Mouse (Mus musculus) lung, embryonic 16.5 days (tissue): ENCODE data around the gene Fbxo28. TPM values are rescaled to one million over a fixed set of nuclear protein-coding genes. Genes with fewer than 3 reads are reported as not detected.

ENCODE experiments used
- ATAC-seq: fragments of 200-750 bp; cut with Nextera tagmentation; 2 replicates; pipeline ENCODE4 v1.8.0; 2017; ENCODE audit warnings: low read depth, mild to moderate bottlenecking, moderate library complexity
- H3K27ac ChIP-seq: fragments of 300-500 bp; sonication (generic); 2 replicates; pipeline ENCODE4 v1.5.1; 2014; ENCODE audit warnings: mild to moderate bottlenecking, control low read depth, low read length
- H3K27me3 ChIP-seq: fragments of 300-500 bp; sonication (generic); 2 replicates; pipeline ENCODE4 v1.6.1; 2014; ENCODE audit warnings: low read depth, low read length, mixed read lengths; ENCODE audit not compliant: control insufficient read depth, insufficient read depth
- H3K36me3 ChIP-seq: fragments of 300-500 bp; sonication (generic); 2 replicates; pipeline ENCODE4 v1.6.1; 2014; ENCODE audit warnings: low read length; ENCODE audit not compliant: control insufficient read depth, insufficient read depth
- H3K4me1 ChIP-seq: fragments of 300-500 bp; sonication (generic); replicated peaks from 2 replicates; pipeline ENCODE4 v1.6.1; 2014; ENCODE audit warnings: low read length, mixed read lengths; ENCODE audit not compliant: control insufficient read depth, insufficient read depth
- H3K4me2 ChIP-seq: fragments of 300-500 bp; sonication (generic); 2 replicates; pipeline ENCODE4 v1.6.1; 2014; ENCODE audit warnings: low read depth, low read length, control low read depth
- H3K4me3 ChIP-seq: fragments of 300-500 bp; sonication (generic); 2 replicates; pipeline ENCODE4 v1.5.1; 2014; ENCODE audit warnings: mild to moderate bottlenecking, low read length, control low read depth
- H3K9ac ChIP-seq: fragments of 300-500 bp; sonication (generic); 2 replicates; pipeline ENCODE4 v1.6.1; 2014; ENCODE audit warnings: low read length, control low read depth
- H3K9me3 ChIP-seq: fragments of 300-500 bp; sonication (generic); 2 replicates; pipeline ENCODE4 v1.6.1; 2016; ENCODE audit warnings: low read length; ENCODE audit not compliant: control insufficient read depth
- WGBS: fragments of 180-500 bp; shearing (Covaris S2); extraction: QIAGEN DNeasy Blood & Tissue Kit; methylation state at CpG from one replicate; pipeline ENCODE4 v1.1.7; 2014; 5-methylcytosine and 5-hydroxymethylcytosine counted together
- polyA plus RNA-seq: library from polyadenylated mRNA; unstranded; fragments of >200 nt; fragmentation: Nextera tagmentation; extraction: Ambion mirVana; gene quantifications from 2 replicates; pipeline ENCODE4 v1.2.1, GENCODE M21; 2015

The Fbxo28 gene
- polyA plus RNA-seq, 1 experiment from 2014 or later: 19.9 TPM

DNA sequence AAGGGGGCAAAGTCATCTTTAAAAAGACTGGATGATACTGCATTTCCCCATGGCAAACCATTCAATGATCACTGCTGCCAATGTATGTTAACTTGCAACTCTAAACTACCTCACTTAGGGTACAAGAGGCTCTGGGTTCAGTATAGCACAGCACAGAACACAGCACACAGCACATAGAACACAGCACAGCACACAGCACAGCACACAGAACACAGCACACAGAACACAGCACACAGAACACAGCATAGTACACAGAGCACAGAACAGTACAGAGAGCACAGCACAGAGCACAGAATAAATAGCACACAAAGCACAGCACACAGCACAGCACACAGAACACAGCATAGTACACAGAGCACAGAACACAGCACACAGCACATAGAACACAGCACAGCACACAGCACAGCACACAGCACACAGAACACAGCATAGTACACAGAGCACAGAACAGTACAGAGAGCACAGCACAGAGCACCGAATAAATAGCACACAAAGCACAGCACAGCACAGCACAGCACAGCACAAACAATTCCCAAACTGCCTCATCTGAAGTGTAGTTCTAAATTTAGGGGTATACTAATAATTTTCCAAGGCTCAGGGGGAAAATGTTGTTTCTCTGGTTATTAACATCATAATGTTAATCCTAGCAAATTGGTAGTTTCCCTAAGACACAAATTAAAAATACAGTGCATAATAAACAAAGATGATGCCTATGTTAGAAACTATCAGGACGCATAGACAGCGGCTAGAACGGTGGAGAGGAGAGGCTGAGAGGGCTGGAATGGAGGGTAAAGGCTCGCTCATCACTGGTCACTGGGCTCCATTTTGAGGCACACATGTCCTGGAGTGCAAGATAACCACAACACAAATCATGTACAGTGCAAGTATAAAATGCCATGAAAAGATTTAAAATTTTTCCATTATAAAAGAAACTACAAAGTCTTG is 9.1 kb downstream of the Fbxo28 start:
- 91% methylated on average over 5 of the region's 5 CpGs for WGBS
- no peaks in the 10 kb centered on the region for H3K27me3 ChIP-seq
- no peak overlapping the region for H3K4me2 ChIP-seq
- no peaks in the 10 kb centered on the region for H3K9me3 ChIP-seq
- no peak overlapping the region for H3K4me3 ChIP-seq
- ATAC-seq: no peak
- H3K4me1 ChIP-seq: no peaks in the 10 kb centered on the region
- no peak overlapping the region for H3K27ac ChIP-seq
- no peak overlapping the region for H3K9ac ChIP-seq
- peaks cover 2% of the 10 kb centered on the region; the same call in 1 of the 2 replicates for H3K36me3 ChIP-seq

DNA sequence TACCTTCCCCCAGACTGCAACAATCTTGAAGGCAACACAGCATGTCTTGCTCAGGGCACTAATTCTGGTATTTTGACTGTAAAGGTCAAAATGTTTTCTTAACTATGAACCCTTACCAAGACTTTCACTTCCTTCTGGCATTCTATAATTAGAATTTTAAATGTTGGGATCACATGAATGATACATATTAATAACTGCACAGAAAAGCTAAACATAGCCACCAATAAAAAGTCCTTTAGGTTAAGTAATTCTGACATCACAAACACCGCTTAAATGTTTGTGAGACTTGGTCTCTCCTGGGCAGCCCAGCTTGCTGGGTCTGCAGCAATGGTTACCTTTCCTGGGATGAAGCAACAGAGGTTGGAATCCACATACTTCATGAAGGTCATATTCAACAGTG is 15.5 kb downstream of the Fbxo28 start:
- no peaks in the 10 kb centered on the region for H3K9me3 ChIP-seq
- 100% methylated on average over 1 of the region's 1 CpGs for WGBS

DNA sequence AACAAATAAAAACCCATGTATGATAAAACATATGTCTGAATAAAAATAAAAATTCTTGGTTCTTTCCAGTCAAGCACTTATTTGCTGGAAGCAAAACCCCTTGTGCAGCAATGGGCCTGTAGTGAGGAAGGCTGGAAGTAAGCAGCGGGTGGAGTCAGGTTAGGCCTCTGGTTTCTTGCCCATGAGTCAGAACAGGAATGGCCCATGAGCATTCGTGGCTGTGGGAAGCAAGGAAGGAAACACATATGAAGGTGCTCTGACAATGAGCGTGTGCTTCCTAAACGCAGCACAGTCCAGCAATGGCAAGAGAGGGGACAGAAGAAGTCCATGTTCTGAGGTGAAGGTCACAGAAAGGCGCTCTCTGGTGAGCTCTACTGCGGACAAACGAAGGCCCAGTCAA is 16.9 kb downstream of the Fbxo28 start:
- Histone ChIP-seq H3K9ac (no peak overlapping the region), H3K27me3 (no peaks in the 10 kb centered on the region), H3K36me3 (peaks cover 47% of the 10 kb centered on the region), H3K9me3 (no peaks in the 10 kb centered on the region), H3K4me3 (no peak overlapping the region), H3K27ac (no peak overlapping the region), H3K4me1 (no peaks in the 10 kb centered on the region), H3K4me2 (no peak overlapping the region)
- ATAC-seq: no peak
- WGBS: 95% methylated on average over 7 of the region's 7 CpGs

More for the DNA sequence above, 15.5 kb downstream of the Fbxo28 start:
- H3K4me3 ChIP-seq: no peak overlapping the region
- no peak overlapping the region for H3K27ac ChIP-seq
- no peak overlapping the region for H3K9ac ChIP-seq
- no peaks in the 10 kb centered on the region for H3K4me1 ChIP-seq
- no peaks in the 10 kb centered on the region for H3K27me3 ChIP-seq
- peaks cover 46% of the 10 kb centered on the region for H3K36me3 ChIP-seq
- H3K4me2 ChIP-seq: no peak overlapping the region
- ATAC-seq: no peak

DNA sequence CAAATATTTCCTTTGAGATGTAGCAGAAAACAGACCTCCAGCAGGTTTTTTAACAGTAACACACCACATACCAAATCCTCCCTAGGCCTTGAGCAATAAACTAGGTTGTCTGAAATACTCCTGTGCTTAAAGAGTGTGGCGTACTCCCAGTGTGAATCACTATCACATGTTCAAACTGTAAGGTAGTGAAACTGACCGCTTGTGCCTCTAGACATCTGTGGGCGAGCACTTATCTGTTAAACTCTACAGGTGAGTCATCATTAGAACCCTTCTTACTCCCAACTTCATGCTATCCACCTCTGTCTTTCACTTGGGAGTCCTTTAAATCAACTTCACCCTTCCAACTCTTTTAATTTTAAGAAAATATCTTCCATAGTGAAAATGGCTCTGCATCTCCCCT is 18.3 kb downstream of the Fbxo28 start:
- Histone ChIP-seq H3K9me3 (no peaks in the 10 kb centered on the region), H3K9ac (no peak overlapping the region), H3K27me3 (no peaks in the 10 kb centered on the region), H3K27ac (no peak overlapping the region), H3K4me1 (no peaks in the 10 kb centered on the region), H3K4me3 (no peak overlapping the region), H3K36me3 (peaks cover 47% of the 10 kb centered on the region), H3K4me2 (no peak overlapping the region)
- 96% methylated on average over 3 of the region's 3 CpGs for WGBS
- no peak for ATAC-seq

DNA sequence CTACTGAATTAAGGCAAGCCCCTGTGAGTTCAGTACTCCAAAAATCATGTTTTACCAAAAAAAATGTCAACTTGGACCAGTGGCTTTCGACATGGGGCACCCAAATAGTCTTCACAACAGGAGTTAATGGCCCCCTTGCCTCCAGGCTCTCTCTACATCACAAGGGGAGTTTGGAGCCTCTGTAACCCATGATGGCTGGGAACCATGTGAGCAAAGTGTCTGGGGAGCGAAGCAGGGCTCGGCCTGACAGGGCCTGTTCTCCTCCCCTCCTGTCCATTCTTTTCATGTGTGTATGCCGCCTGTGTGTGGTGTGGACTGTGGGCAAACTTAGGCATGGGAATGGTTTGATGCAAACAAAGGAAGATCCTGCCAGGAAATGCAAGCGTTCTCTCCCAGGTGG is 27.2 kb downstream of the Fbxo28 start:
- no peak for ATAC-seq
- peaks cover 43% of the 10 kb centered on the region for H3K36me3 ChIP-seq
- no peak overlapping the region for H3K4me3 ChIP-seq

DNA sequence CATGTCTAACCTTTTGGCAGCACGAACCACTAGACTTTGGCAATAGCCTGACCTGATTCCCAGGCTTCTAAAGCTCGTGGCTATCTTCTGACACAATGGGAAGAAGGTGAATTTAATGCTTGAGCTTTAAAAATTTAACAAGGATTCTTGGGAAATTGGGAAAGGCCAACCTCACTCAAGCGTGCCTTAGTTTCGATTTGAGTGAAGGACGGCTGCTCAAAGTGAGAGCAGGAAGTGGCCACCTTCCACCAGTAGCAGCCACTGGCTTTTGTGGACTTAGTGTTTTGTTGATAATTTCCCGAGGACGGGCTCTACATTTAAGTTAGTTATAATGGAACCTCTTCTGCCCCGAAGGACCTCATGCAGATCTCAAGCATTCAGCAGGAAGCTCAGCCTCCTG is 28.2 kb downstream of the Fbxo28 start:
- Histone ChIP-seq H3K27me3 (no peaks in the 10 kb centered on the region), H3K9me3 (peaks cover 2% of the 10 kb centered on the region; the same call in 1 of the 2 replicates), H3K4me3 (no peak overlapping the region), H3K4me2 (no peak overlapping the region), H3K9ac (no peak overlapping the region), H3K27ac (no peak overlapping the region), H3K36me3 (peaks cover 40% of the 10 kb centered on the region), H3K4me1 (no peaks in the 10 kb centered on the region)
- WGBS: 85% methylated on average over 8 of the region's 8 CpGs
- ATAC-seq: no peak

More for the DNA sequence above, 27.2 kb downstream of the Fbxo28 start:
- Histone ChIP-seq H3K4me1 (no peaks in the 10 kb centered on the region), H3K27me3 (no peaks in the 10 kb centered on the region), H3K4me2 (no peak overlapping the region), H3K9ac (no peak overlapping the region), H3K27ac (no peak overlapping the region), H3K9me3 (peaks cover 2% of the 10 kb centered on the region; the same call in 1 of the 2 replicates)
- WGBS: 92% methylated on average over 5 of the region's 5 CpGs

DNA sequence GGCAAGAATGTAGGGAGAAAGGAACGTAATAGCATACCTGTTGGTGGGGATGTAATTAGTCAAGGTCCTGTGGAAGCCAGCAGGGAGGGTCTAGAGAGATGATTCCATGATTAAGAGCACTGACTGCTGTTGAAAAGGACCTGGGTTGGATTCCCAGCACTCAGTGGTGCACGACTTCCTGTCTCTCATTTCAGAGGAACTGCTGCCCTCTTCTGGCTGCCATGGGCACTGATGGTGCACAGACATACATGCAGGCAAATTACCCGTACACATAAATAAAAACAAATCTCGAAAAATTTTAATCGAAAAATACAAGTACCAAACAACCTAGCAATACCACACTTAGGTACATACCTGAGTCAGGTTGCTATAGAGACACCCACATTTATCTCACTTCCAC is 30.1 kb downstream of the Fbxo28 start:
- Histone ChIP-seq H3K9ac (no peak overlapping the region), H3K27me3 (no peaks in the 10 kb centered on the region), H3K9me3 (peaks cover 2% of the 10 kb centered on the region; the same call in 1 of the 2 replicates), H3K4me3 (no peak overlapping the region), H3K4me1 (no peaks in the 10 kb centered on the region), H3K36me3 (peaks cover 28% of the 10 kb centered on the region), H3K4me2 (no peak overlapping the region), H3K27ac (no peak overlapping the region)
- 97% methylated on average over 5 of the region's 5 CpGs for WGBS
- ATAC-seq: no peak

DNA sequence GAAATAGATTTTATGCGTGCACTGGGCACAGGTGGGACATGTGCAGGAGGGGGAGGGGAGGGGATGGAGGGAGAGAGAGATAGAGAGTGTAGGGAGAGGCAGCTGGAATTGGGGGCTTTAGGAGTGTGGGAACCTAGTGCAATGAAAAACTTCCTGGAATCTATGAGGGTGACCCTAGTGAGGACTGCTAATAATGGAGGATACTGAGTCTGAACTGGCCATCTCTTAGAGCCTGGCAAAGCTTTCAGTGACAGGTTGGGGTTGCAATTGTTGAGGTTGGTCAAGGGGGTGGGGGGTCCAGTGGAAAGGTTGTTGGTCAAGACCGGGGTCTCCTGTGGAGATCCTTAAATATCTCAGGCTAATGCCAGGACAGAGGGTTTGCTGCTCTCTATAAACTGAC is 31.1 kb downstream of the Fbxo28 start:
- Histone ChIP-seq H3K27me3 (no peaks in the 10 kb centered on the region), H3K4me3 (no peak overlapping the region), H3K4me2 (no peak overlapping the region), H3K36me3 (peaks cover 19% of the 10 kb centered on the region), H3K9me3 (peaks cover 2% of the 10 kb centered on the region; the same call in 1 of the 2 replicates), H3K9ac (no peak overlapping the region), H3K27ac (no peak overlapping the region), H3K4me1 (no peaks in the 10 kb centered on the region)
- WGBS: 92% methylated on average over 2 of the region's 2 CpGs
- ATAC-seq: no peak

DNA sequence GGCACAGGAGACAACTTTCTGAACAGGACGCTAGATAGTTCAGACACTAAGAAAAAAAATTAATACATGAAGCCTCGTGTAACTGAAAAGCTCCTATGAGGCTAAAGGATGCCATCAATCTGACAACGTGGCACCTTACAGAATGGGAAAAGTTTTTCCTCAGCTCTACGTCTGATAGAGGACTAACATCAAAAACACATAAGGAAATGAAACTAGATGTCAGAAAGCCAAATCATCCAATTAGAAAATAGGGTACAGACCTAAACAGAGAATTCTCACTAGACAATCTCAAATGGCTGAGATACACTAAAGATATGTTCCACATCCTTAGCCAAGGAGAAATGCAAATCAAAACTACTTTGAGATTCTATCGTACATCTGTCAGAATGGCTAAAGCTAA is 32.0 kb downstream of the Fbxo28 start:
- no peak overlapping the region for H3K9ac ChIP-seq
- no peak overlapping the region for H3K4me2 ChIP-seq
- 57% methylated on average over 5 of the region's 5 CpGs for WGBS
- H3K27ac ChIP-seq: no peak overlapping the region
- no peaks in the 10 kb centered on the region for H3K27me3 ChIP-seq
- H3K9me3 ChIP-seq: peaks cover 2% of the 10 kb centered on the region; the same call in 1 of the 2 replicates
- no peaks in the 10 kb centered on the region for H3K4me1 ChIP-seq
- no peak overlapping the region for H3K4me3 ChIP-seq
- no peak for ATAC-seq
- peaks cover 10% of the 10 kb centered on the region for H3K36me3 ChIP-seq
